Mouse (Mus musculus) embryonic facial prominence, embryonic 14.5 days (tissue): Measurements from ENCODE around the gene Fancg. TPM values are rescaled to one million over a fixed set of nuclear protein-coding genes. Genes with fewer than 3 reads are reported as not detected.

ENCODE experiments used
- ATAC-seq: fragments of 200-750 bp; cut with Nextera tagmentation; 2 replicates; pipeline ENCODE4 v1.8.0; 2017; ENCODE audit warnings: low read depth, moderate number of reproducible peaks, moderate TSS enrichment
- DNase-seq: peaks from one replicate; pipeline ENCODE4 v3.0.0-alpha.2; 2015; ENCODE audit warnings: low spot score
- H3K27ac ChIP-seq: fragments of 300-500 bp; sonication (generic); replicated peaks from 2 replicates; pipeline ENCODE4 v1.5.1; 2014; ENCODE audit warnings: low read depth, mild to moderate bottlenecking, low read length, moderate library complexity
- H3K27me3 ChIP-seq: fragments of 300-500 bp; sonication (generic); replicated peaks from 2 replicates; pipeline ENCODE4 v1.6.1; 2014; ENCODE audit warnings: low read length; ENCODE audit not compliant: control insufficient read depth, insufficient read depth
- H3K36me3 ChIP-seq: fragments of 300-500 bp; sonication (generic); 2 replicates; pipeline ENCODE4 v1.6.1; 2014; ENCODE audit warnings: low read length, mixed read lengths; ENCODE audit not compliant: control insufficient read depth, insufficient read depth
- H3K4me1 ChIP-seq: fragments of 300-500 bp; sonication (generic); 2 replicates; pipeline ENCODE4 v1.6.1; 2014; ENCODE audit warnings: antibody characterized with exemption, low read length; ENCODE audit not compliant: control insufficient read depth, insufficient read depth
- H3K4me2 ChIP-seq: fragments of 300-500 bp; sonication (generic); 2 replicates; pipeline ENCODE4 v1.6.1; 2014; ENCODE audit warnings: low read depth, mild to moderate bottlenecking, low read length, moderate library complexity, mixed read lengths
- H3K4me3 ChIP-seq: fragments of 300-500 bp; sonication (generic); 2 replicates; pipeline ENCODE4 v1.5.1; 2014; ENCODE audit warnings: low read depth, mild to moderate bottlenecking, low read length
- H3K9ac ChIP-seq: fragments of 300-500 bp; sonication (generic); 2 replicates; pipeline ENCODE4 v1.6.1; 2014; ENCODE audit warnings: low read depth, mild to moderate bottlenecking, low read length, moderate library complexity, mixed read lengths
- H3K9me3 ChIP-seq: fragments of 300-500 bp; sonication (generic); 2 replicates; pipeline ENCODE4 v1.6.1; 2016; ENCODE audit warnings: low read length; ENCODE audit not compliant: control insufficient read depth
- WGBS: fragments of 180-500 bp; shearing (Covaris S2); extraction: QIAGEN DNeasy Blood & Tissue Kit; methylation state at CpG from one replicate; pipeline ENCODE4 v1.1.7; 2014; 5-methylcytosine and 5-hydroxymethylcytosine counted together
- polyA plus RNA-seq: library from polyadenylated mRNA; unstranded; fragments of >200 nt; fragmentation: Nextera tagmentation; extraction: Ambion mirVana; gene quantifications from 2 replicates; pipeline ENCODE4 v1.2.1, GENCODE M21; 2014

The Fancg gene
- polyA plus RNA-seq, 1 experiment from 2014 or later = 16.6 TPM

GRCm38 (mm10) chr4:42965039-42965719, 45.1 kb downstream of the Fancg start:
- Histone ChIP-seq H3K9ac (no peak overlapping the region), H3K27me3 (no peaks in the 10 kb centered on the region), H3K27ac (no peak overlapping the region), H3K36me3 (no peaks in the 10 kb centered on the region), H3K4me1 (no peaks in the 10 kb centered on the region), H3K4me3 (no peak overlapping the region), H3K4me2 (peak overlapping the region; percentile 27), H3K9me3 (no peaks in the 10 kb centered on the region)
- DNase-seq (peak; percentile 81), ATAC-seq (0 out of 2 replicates have a peak, but pooled peaks have one; percentile 12)
- WGBS = 18% methylated on average over 12 of the region's 12 CpGs

- DNase-seq (no peak), ATAC-seq (no peak)
- no peaks in the 10 kb centered on the region for H3K9me3 ChIP-seq
- WGBS = 90% methylated on average over 2 of the region's 2 CpGs
- no peak overlapping the region for H3K4me3 ChIP-seq
- H3K4me1 ChIP-seq = no peaks in the 10 kb centered on the region
- no peaks in the 10 kb centered on the region for H3K36me3 ChIP-seq
- no peaks in the 10 kb centered on the region for H3K27me3 ChIP-seq
- no peak overlapping the region for H3K4me2 ChIP-seq
- H3K27ac ChIP-seq = no peak overlapping the region
- H3K9ac ChIP-seq = no peak overlapping the region
These were observed 46.8 kb downstream of the Fancg start for GRCm38 (mm10) chr4:42963480-42963879.

- no peaks in the 10 kb centered on the region for H3K4me1 ChIP-seq
- DNase-seq (peak; percentile 51), ATAC-seq (no peak)
- no peaks in the 10 kb centered on the region for H3K9me3 ChIP-seq
- no peak overlapping the region for H3K9ac ChIP-seq
- WGBS = 33% methylated on average over 4 of the region's 4 CpGs
- H3K27me3 ChIP-seq = no peaks in the 10 kb centered on the region
- H3K36me3 ChIP-seq = peaks cover 15% of the 10 kb centered on the region
- H3K4me2 ChIP-seq = no peak overlapping the region
- H3K4me3 ChIP-seq = no peak overlapping the region
- no peak overlapping the region for H3K27ac ChIP-seq
These were observed 48.7 kb downstream of the Fancg start for GRCm38 (mm10) chr4:42961592-42961991.

DNA sequence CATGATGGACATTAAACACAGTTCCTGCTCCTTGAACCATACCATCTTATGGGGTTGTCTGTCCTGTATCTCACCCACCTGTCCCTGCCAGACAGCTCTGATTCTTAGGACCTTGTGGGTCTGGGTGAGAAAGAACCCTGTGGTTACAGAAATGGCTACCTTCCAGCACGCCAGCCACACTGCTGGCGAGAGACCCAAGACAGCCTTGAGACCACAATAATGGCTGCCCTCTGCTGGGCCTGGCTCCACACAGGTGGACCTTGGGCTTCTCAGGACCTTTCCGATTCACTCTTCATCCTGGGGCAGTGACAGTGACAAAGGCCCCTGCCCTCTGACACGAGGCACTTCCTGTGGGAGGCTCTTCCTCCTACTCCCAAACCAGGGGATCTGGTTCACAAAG, 50.9 kb downstream of the Fancg start:
- peaks cover 30% of the 10 kb centered on the region for H3K36me3 ChIP-seq
- no peak for ATAC-seq
- no peaks in the 10 kb centered on the region for H3K9me3 ChIP-seq
- no peak overlapping the region for H3K9ac ChIP-seq
- H3K4me1 ChIP-seq = no peaks in the 10 kb centered on the region
- no peak overlapping the region for H3K4me2 ChIP-seq
- no peak for DNase-seq
- no peak overlapping the region for H3K27ac ChIP-seq
- 53% methylated on average over 4 of the region's 4 CpGs for whole genome bisulfite sequencing
- H3K27me3 ChIP-seq = no peaks in the 10 kb centered on the region
- no peak overlapping the region for H3K4me3 ChIP-seq

DNA sequence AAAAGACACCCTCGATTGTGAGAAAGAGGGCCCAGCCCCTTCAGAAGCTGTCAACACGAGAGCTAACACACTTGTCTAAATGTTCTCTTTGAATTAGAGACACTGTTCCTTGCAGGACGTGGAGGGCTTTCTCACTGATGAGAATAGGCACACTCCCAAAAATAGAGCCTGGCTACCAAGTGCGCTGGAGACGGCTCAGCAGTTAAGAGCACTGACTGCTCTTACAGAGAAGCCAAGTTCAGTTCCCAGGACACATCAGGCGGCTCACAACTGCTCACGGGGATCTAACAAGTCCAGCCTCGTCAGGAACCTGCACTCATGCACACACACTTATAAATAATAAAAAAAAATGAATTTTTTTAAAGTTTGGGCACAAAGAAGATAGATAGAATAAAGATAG, 51.4 kb downstream of the Fancg start:
- H3K4me1 ChIP-seq = no peaks in the 10 kb centered on the region
- WGBS = 66% methylated on average over 8 of the region's 8 CpGs
- H3K4me3 ChIP-seq = no peak overlapping the region
- no peak overlapping the region for H3K27ac ChIP-seq
- H3K36me3 ChIP-seq = peaks cover 30% of the 10 kb centered on the region
- no peaks in the 10 kb centered on the region for H3K27me3 ChIP-seq
- H3K9me3 ChIP-seq = no peaks in the 10 kb centered on the region
- ATAC-seq (no peak), DNase-seq (peak; percentile 8)
- no peak overlapping the region for H3K4me2 ChIP-seq
- H3K9ac ChIP-seq = no peak overlapping the region

DNA sequence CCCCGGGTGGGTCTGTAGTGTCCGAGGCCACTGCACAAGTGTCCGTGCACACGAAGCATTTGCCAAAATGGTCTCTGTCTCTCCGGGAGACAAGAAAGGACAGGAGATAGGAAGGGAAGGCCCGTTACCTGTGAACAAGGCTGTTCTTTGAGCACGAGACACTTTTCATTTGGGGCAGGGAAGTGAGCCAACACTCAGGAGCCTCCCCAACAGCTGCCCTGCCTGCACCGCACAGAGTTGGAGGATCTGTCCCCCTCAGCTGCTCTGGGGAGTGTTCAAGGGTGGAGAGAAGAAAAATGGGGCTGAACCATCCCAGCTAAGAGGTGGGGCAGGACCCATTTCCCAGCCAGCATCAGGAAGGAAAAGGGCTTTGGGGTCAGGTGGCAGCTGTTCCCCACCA, 52.3 kb downstream of the Fancg start:
- Histone ChIP-seq H3K4me1 (no peaks in the 10 kb centered on the region), H3K36me3 (peaks cover 30% of the 10 kb centered on the region), H3K27me3 (no peaks in the 10 kb centered on the region), H3K4me3 (no peak overlapping the region), H3K9me3 (no peaks in the 10 kb centered on the region), H3K9ac (no peak overlapping the region; the same call in 1 of the 2 replicates), H3K27ac (no peak overlapping the region), H3K4me2 (no peak overlapping the region)
- ATAC-seq (no peak), DNase-seq (peak; percentile 14)
- 88% methylated on average over 8 of the region's 8 CpGs for WGBS

- Histone ChIP-seq H3K27ac (no peak overlapping the region), H3K9ac (no peak overlapping the region), H3K4me1 (no peaks in the 10 kb centered on the region), H3K4me3 (no peak overlapping the region), H3K27me3 (no peaks in the 10 kb centered on the region), H3K4me2 (no peak overlapping the region), H3K36me3 (peaks cover 30% of the 10 kb centered on the region), H3K9me3 (no peaks in the 10 kb centered on the region)
- WGBS = 86% methylated on average over 11 of the region's 11 CpGs
- DNase-seq (no peak), ATAC-seq (no peak)
These were observed 53.0 kb downstream of the Fancg start for GRCm38 (mm10) chr4:42957306-42957705.

GRCm38 (mm10) chr4:42956581-42956980, 53.7 kb downstream of the Fancg start:
- no peaks in the 10 kb centered on the region for H3K4me1 ChIP-seq
- no peak overlapping the region for H3K27ac ChIP-seq
- H3K36me3 ChIP-seq = peaks cover 30% of the 10 kb centered on the region
- H3K27me3 ChIP-seq = no peaks in the 10 kb centered on the region
- H3K9ac ChIP-seq = no peak overlapping the region
- 93% methylated on average over 17 of the region's 17 CpGs for WGBS
- DNase-seq (no peak), ATAC-seq (no peak)
- H3K4me3 ChIP-seq = no peak overlapping the region
- no peak overlapping the region for H3K4me2 ChIP-seq
- no peaks in the 10 kb centered on the region for H3K9me3 ChIP-seq

GRCm38 (mm10) chr4:42955200-42955599, 55.1 kb downstream of the Fancg start:
- H3K4me1 ChIP-seq = peaks cover 9% of the 10 kb centered on the region
- no peaks in the 10 kb centered on the region for H3K9me3 ChIP-seq
- H3K27ac ChIP-seq = no peak overlapping the region
- peaks cover 30% of the 10 kb centered on the region for H3K36me3 ChIP-seq
- H3K4me2 ChIP-seq = no peak overlapping the region
- no peak for DNase-seq
- no peak overlapping the region for H3K4me3 ChIP-seq
- no peak overlapping the region for H3K9ac ChIP-seq
- ATAC-seq = no peak
- 94% methylated on average over 3 of the region's 3 CpGs for WGBS
- H3K27me3 ChIP-seq = no peaks in the 10 kb centered on the region
